Mouse (Mus musculus) heart, postnatal 25 days (tissue): ENCODE results near the gene Mlec. TPM values are rescaled to one million over a fixed set of nuclear protein-coding genes. Genes with fewer than 3 reads are reported as not detected.

ENCODE experiments used
- DNase-seq: peaks from one replicate; pipeline ENCODE4 v3.0.0; 2022; ENCODE audit warnings: low spot score
- intact Hi-C: fragments of 180-260 bp; cut with DNase I; formaldehyde crosslinking; loops from one replicate; pipeline ENCODE4 v1.15.1; 2025
- total RNA-seq, 2 experiments: library from RNA; stranded (reverse); gene quantifications; 2 replicates each; pipeline ENCODE4 v1.2.3; 2021

Gene Mlec
- total RNA-seq, 2 experiments from 2014 or later = 74.6 to 75.8 TPM

DNA sequence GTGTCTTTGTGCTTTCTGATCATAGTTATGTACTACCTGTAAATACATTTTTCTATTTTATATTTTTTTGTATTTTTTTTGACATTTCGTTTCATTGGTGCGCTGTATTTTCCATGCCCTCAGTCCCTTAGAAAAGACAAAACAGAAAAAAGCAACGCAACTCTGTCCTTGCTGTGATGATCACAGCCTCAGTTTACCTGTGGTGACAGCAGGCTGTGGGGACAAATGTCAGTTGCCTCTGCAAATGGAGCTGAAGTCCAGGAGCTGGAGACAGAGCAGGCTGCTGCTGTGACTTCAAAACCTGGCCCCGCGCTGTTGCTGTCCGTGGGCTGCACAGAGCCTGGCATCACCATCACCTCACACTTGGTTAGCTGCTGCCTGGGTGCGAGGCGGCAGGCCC, 59.8 kb downstream of the Mlec start, which contains the start of gene Gm10401:
Gene Gm10401, minus strand, starts transcription at position 101 of the 400 bp plus-strand sequence.
- DNase-seq = no peak
- intact Hi-C loops = no loop called here

Other genes starting within 250 kb of the Mlec start
- gene Oasl1, start 234.9 kb downstream of the Mlec start, total RNA-seq = under 1 TPM; 0.78 TPM
- gene 2210016L21Rik, start 216.0 kb downstream of the Mlec start, total RNA-seq = 10 to 100 TPM; 25.1 to 29.4 TPM
- not detected for gene Hnf1a, start 187.1 kb downstream of the Mlec start, total RNA-seq
- gene Sppl3, start 147.0 kb downstream of the Mlec start, total RNA-seq = 10 to 100 TPM; 34.8 to 35.5 TPM
- not detected for gene Gm10401, start 59.9 kb downstream of the Mlec start, total RNA-seq
- 100 to 1,000 TPM; 189 to 199 TPM for gene Acads, start 38.8 kb downstream of the Mlec start, total RNA-seq
- gene Unc119b, start 23.2 kb downstream of the Mlec start, total RNA-seq = 10 to 100 TPM; 18.9 to 21.9 TPM
- gene Cabp1, start 36.2 kb upstream of the Mlec start, total RNA-seq = 1 to 10 TPM; 2.7 to 3.0 TPM
- 10 to 100 TPM; 31.6 to 37.8 TPM for gene Pop5, start 77.7 kb upstream of the Mlec start, total RNA-seq
- 100 to 1,000 TPM; 389 to 406 TPM for gene Rnf10, start 114.7 kb upstream of the Mlec start, total RNA-seq
- 100 to 1,000 TPM; 159 to 164 TPM for gene Coq5, start 121.5 kb upstream of the Mlec start, total RNA-seq
- 100 to 1,000 TPM in 1 of 2 experiments, 10 to 100 TPM in 1; 90.1 to 120 TPM for gene Dynll1, start 142.8 kb upstream of the Mlec start, total RNA-seq
- gene Srsf9, start 169.0 kb upstream of the Mlec start, total RNA-seq = 10 to 100 TPM; 18.5 to 20.6 TPM
- 10 to 100 TPM; 16.9 to 17.6 TPM for gene Gatc, start 183.0 kb upstream of the Mlec start, total RNA-seq
- gene Triap1, start 183.0 kb upstream of the Mlec start, total RNA-seq = 10 to 100 TPM; 23.8 to 26.2 TPM
- 100 to 1,000 TPM; 282 to 287 TPM for gene Cox6a1, start 190.8 kb upstream of the Mlec start, total RNA-seq